Mouse (Mus musculus): Measurements from ENCODE around the gene Ccdc171. TPM values are rescaled to one million over a fixed set of nuclear protein-coding genes. Genes with fewer than 3 reads are reported as not detected.

The Ccdc171 gene
- polyA plus RNA-seq, 1 experiment from 2014 or later = 3.5 TPM

DNA sequence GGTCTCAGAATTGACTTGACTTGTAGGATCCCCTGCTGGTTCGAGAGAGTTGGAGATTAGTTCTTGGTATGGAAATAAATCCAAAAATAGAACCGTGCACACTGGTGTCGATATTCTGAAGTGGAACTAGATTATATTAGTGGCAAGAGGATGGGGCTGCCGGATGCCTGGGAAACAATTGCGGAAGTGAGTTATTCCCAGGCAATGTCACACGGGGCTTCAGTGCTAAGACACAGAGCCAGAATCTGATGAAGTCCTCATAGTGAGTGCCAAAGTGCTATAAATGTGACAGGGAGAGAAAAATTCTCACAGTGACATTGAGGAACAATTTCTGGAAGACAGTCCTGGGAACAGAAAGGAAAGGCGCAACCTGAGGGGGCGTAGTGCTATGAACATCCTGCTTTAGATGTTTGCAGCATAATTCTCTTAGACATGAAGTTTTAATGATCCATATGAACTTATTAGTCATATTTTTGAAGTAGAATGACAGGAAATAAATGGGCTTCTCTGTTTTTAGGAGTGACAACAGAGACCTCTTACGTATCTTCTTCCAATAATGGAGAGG lies 376.8 kb downstream of the Ccdc171 start:
- H3K4me1 ChIP-seq (replicated peaks; ENCODE audit: control insufficient read depth, insufficient read depth, low read length) = no peaks in the 10 kb centered on the region
- no peaks in the 10 kb centered on the region for H3K27me3 ChIP-seq (ENCODE audit: control insufficient read depth, insufficient read depth, low read length)
- no peak overlapping the region for H3K27ac ChIP-seq
- no peaks in the 10 kb centered on the region for H3K9me3 ChIP-seq (ENCODE audit: control insufficient read depth, low read length)
- H3K9ac ChIP-seq = no peak overlapping the region
- DNase-seq (ENCODE audit: low spot score) = no peak
- ATAC-seq (ENCODE audit: low FRiP score) = no peak
- WGBS = 90% methylated on average over 9 of the region's 9 CpGs
- no peak overlapping the region for H3K4me3 ChIP-seq (replicated peaks; ENCODE audit: low read length)
- no peaks in the 10 kb centered on the region for H3K36me3 ChIP-seq (replicated peaks; ENCODE audit: control insufficient read depth, insufficient read depth)
- H3K4me2 ChIP-seq (replicated peaks) = no peak overlapping the region

Other genes starting within 250 kb of the Ccdc171 start
- 8.2 and 9.0 TPM in 2 replicates for gene Ttc39b, start 201.3 kb upstream of the Ccdc171 start, polyA plus RNA-seq (2014; fragmentation: Nextera tagmentation; extraction: Ambion mirVana)
- gene Snapc3, start 107.8 kb upstream of the Ccdc171 start, polyA plus RNA-seq (2014; fragmentation: Nextera tagmentation; extraction: Ambion mirVana) = 62.6 and 66.5 TPM in 2 replicates
- gene Psip1, start 39.1 kb upstream of the Ccdc171 start, polyA plus RNA-seq (2014; fragmentation: Nextera tagmentation; extraction: Ambion mirVana) = 308 and 330 TPM in 2 replicates

All from hindbrain, embryonic 14.5 days (tissue).